Mouse (Mus musculus): Measurements from ENCODE around the gene Selplg.

- TF ChIP-seq CTCF (IDR thresholded peaks at IDR 0.05) (no peak), EP300 (IDR thresholded peaks at IDR 0.05) (no peak)
Measured at GRCm38 (mm10) chr5:113852463-113852862, 20.0 kb upstream of the Selplg start.
